Mouse (Mus musculus): ENCODE results near the gene Fam118b. TPM values are rescaled to one million over a fixed set of nuclear protein-coding genes. Genes with fewer than 3 reads are reported as not detected.
A peak's percentile ranks its signal among the peaks of the same experiment; 100 is the strongest.

The Fam118b gene
- polyA plus RNA-seq, 1 experiment from 2014 or later: 74.9 TPM

- no peaks in the 10 kb centered on the region for H3K27me3 ChIP-seq (ENCODE audit: control insufficient read depth, insufficient read depth, low read length)
- no peaks in the 10 kb centered on the region for H3K9me3 ChIP-seq (ENCODE audit: control insufficient read depth, low read length)
- no peaks in the 10 kb centered on the region for H3K36me3 ChIP-seq (ENCODE audit: control insufficient read depth, insufficient read depth, low read length)
- H3K27ac ChIP-seq (ENCODE audit: low read depth, low read length): no peak overlapping the region
- no peak overlapping the region for H3K9ac ChIP-seq (ENCODE audit: low read length)
- DNase-seq (ENCODE audit: low spot score) (no peak), ATAC-seq (ENCODE audit: insufficient read depth, low FRiP score, low TSS enrichment) (no peak)
- H3K4me3 ChIP-seq (ENCODE audit: low read depth, low read length): no peak overlapping the region
- H3K4me1 ChIP-seq (ENCODE audit: control insufficient read depth, insufficient read depth, low read length): no peaks in the 10 kb centered on the region
- H3K4me2 ChIP-seq (ENCODE audit: low read depth): no peak overlapping the region
Observed at GRCm38 (mm10) chr9:35249476-35249875, 18.1 kb downstream of the Fam118b start.

- H3K27me3 ChIP-seq (ENCODE audit: control insufficient read depth, insufficient read depth, low read length): no peaks in the 10 kb centered on the region
Observed at GRCm38 (mm10) chr9:35247405-35247804, 20.2 kb downstream of the Fam118b start.

GRCm38 (mm10) chr9:35239734-35240133 is 27.9 kb downstream of the Fam118b start:
- H3K4me2 ChIP-seq (ENCODE audit: low read depth): no peak overlapping the region
- WGBS: 81% methylated on average over 1 of the region's 1 CpGs

More at GRCm38 (mm10) chr9:35247405-35247804, 20.2 kb downstream of the Fam118b start:
- Histone ChIP-seq H3K4me3 (ENCODE audit: low read depth, low read length) (no peak overlapping the region), H3K27ac (ENCODE audit: low read depth, low read length) (no peak overlapping the region), H3K9me3 (ENCODE audit: control insufficient read depth, low read length) (no peaks in the 10 kb centered on the region), H3K9ac (ENCODE audit: low read length) (no peak overlapping the region), H3K4me2 (ENCODE audit: low read depth) (no peak overlapping the region), H3K4me1 (ENCODE audit: control insufficient read depth, insufficient read depth, low read length) (no peaks in the 10 kb centered on the region), H3K36me3 (ENCODE audit: control insufficient read depth, insufficient read depth, low read length) (no peaks in the 10 kb centered on the region)
- 89% methylated on average over 2 of the region's 2 CpGs for WGBS
- no peak for DNase-seq (ENCODE audit: low spot score)
- no peak for ATAC-seq (ENCODE audit: insufficient read depth, low FRiP score, low TSS enrichment)

GRCm38 (mm10) chr9:35238915-35239571 is 28.6 kb downstream of the Fam118b start:
- no peak overlapping the region for H3K4me2 ChIP-seq (ENCODE audit: low read depth)
- H3K27me3 ChIP-seq (ENCODE audit: control insufficient read depth, insufficient read depth, low read length): no peaks in the 10 kb centered on the region
- DNase-seq (ENCODE audit: low spot score): peak; percentile 12
- H3K27ac ChIP-seq (ENCODE audit: low read depth, low read length): no peak overlapping the region
- WGBS: 75% methylated on average over 6 of the region's 6 CpGs
- H3K4me1 ChIP-seq (ENCODE audit: control insufficient read depth, insufficient read depth, low read length): no peaks in the 10 kb centered on the region
- ATAC-seq (ENCODE audit: insufficient read depth, low FRiP score, low TSS enrichment): no peak
- no peak overlapping the region for H3K9ac ChIP-seq (ENCODE audit: low read length)
- no peaks in the 10 kb centered on the region; the same call in 1 of the 2 replicates for H3K36me3 ChIP-seq (ENCODE audit: control insufficient read depth, insufficient read depth, low read length)
- H3K9me3 ChIP-seq (ENCODE audit: control insufficient read depth, low read length): no peaks in the 10 kb centered on the region
- no peak overlapping the region for H3K4me3 ChIP-seq (ENCODE audit: low read depth, low read length)

More at GRCm38 (mm10) chr9:35239734-35240133, 27.9 kb downstream of the Fam118b start:
- Histone ChIP-seq H3K4me3 (ENCODE audit: low read depth, low read length) (no peak overlapping the region), H3K9me3 (ENCODE audit: control insufficient read depth, low read length) (no peaks in the 10 kb centered on the region), H3K27me3 (ENCODE audit: control insufficient read depth, insufficient read depth, low read length) (no peaks in the 10 kb centered on the region), H3K9ac (ENCODE audit: low read length) (no peak overlapping the region), H3K36me3 (ENCODE audit: control insufficient read depth, insufficient read depth, low read length) (no peaks in the 10 kb centered on the region), H3K27ac (ENCODE audit: low read depth, low read length) (no peak overlapping the region), H3K4me1 (ENCODE audit: control insufficient read depth, insufficient read depth, low read length) (no peaks in the 10 kb centered on the region)
- no peak for ATAC-seq (ENCODE audit: insufficient read depth, low FRiP score, low TSS enrichment)
- no peak for DNase-seq (ENCODE audit: low spot score)

GRCm38 (mm10) chr9:35238371-35238770 is 29.2 kb downstream of the Fam118b start:
- H3K4me1 ChIP-seq (ENCODE audit: control insufficient read depth, insufficient read depth, low read length): no peaks in the 10 kb centered on the region
- ATAC-seq (ENCODE audit: insufficient read depth, low FRiP score, low TSS enrichment) (no peak), DNase-seq (ENCODE audit: low spot score) (no peak)
- no peaks in the 10 kb centered on the region for H3K27me3 ChIP-seq (ENCODE audit: control insufficient read depth, insufficient read depth, low read length)
- no peak overlapping the region for H3K27ac ChIP-seq (ENCODE audit: low read depth, low read length)
- no peaks in the 10 kb centered on the region for H3K9me3 ChIP-seq (ENCODE audit: control insufficient read depth, low read length)
- 95% methylated on average over 1 of the region's 1 CpGs for WGBS
- H3K36me3 ChIP-seq (ENCODE audit: control insufficient read depth, insufficient read depth, low read length): no peaks in the 10 kb centered on the region; the same call in 1 of the 2 replicates
- H3K4me3 ChIP-seq (ENCODE audit: low read depth, low read length): no peak overlapping the region
- no peak overlapping the region for H3K4me2 ChIP-seq (ENCODE audit: low read depth)
- H3K9ac ChIP-seq (ENCODE audit: low read length): no peak overlapping the region

- ATAC-seq (ENCODE audit: insufficient read depth, low FRiP score, low TSS enrichment): no peak
Observed at GRCm38 (mm10) chr9:35235996-35236395, 31.6 kb downstream of the Fam118b start.

GRCm38 (mm10) chr9:35228671-35229070 is 38.9 kb downstream of the Fam118b start:
- Histone ChIP-seq H3K36me3 (ENCODE audit: control insufficient read depth, insufficient read depth, low read length) (0 out of 2 replicates have a peak, but pooled peaks cover 2% of the 10 kb centered on the region), H3K4me1 (ENCODE audit: control insufficient read depth, insufficient read depth, low read length) (no peaks in the 10 kb centered on the region)

More at GRCm38 (mm10) chr9:35235996-35236395, 31.6 kb downstream of the Fam118b start:
- no peak for DNase-seq (ENCODE audit: low spot score)
- Histone ChIP-seq H3K4me2 (ENCODE audit: low read depth) (no peak overlapping the region), H3K4me3 (ENCODE audit: low read depth, low read length) (no peak overlapping the region), H3K27me3 (ENCODE audit: control insufficient read depth, insufficient read depth, low read length) (no peaks in the 10 kb centered on the region), H3K9ac (ENCODE audit: low read length) (no peak overlapping the region), H3K4me1 (ENCODE audit: control insufficient read depth, insufficient read depth, low read length) (no peaks in the 10 kb centered on the region), H3K27ac (ENCODE audit: low read depth, low read length) (no peak overlapping the region), H3K9me3 (ENCODE audit: control insufficient read depth, low read length) (no peaks in the 10 kb centered on the region), H3K36me3 (ENCODE audit: control insufficient read depth, insufficient read depth, low read length) (no peaks in the 10 kb centered on the region; the same call in 1 of the 2 replicates)
- WGBS: 51% methylated on average over 3 of the region's 3 CpGs

GRCm38 (mm10) chr9:35223466-35223865 is 44.1 kb downstream of the Fam118b start:
- no peak overlapping the region for H3K9ac ChIP-seq (ENCODE audit: low read length)
- no peaks in the 10 kb centered on the region for H3K4me1 ChIP-seq (ENCODE audit: control insufficient read depth, insufficient read depth, low read length)
- no peak for ATAC-seq (ENCODE audit: insufficient read depth, low FRiP score, low TSS enrichment)
- 95% methylated on average over 3 of the region's 3 CpGs for WGBS
- H3K4me2 ChIP-seq (ENCODE audit: low read depth): no peak overlapping the region
- no peak overlapping the region for H3K4me3 ChIP-seq (ENCODE audit: low read depth, low read length)
- no peaks in the 10 kb centered on the region for H3K27me3 ChIP-seq (ENCODE audit: control insufficient read depth, insufficient read depth, low read length)
- H3K36me3 ChIP-seq (ENCODE audit: control insufficient read depth, insufficient read depth, low read length): peaks cover 7% of the 10 kb centered on the region
- no peak overlapping the region for H3K27ac ChIP-seq (ENCODE audit: low read depth, low read length)
- no peak for DNase-seq (ENCODE audit: low spot score)
- H3K9me3 ChIP-seq (ENCODE audit: control insufficient read depth, low read length): no peaks in the 10 kb centered on the region

More at GRCm38 (mm10) chr9:35228671-35229070, 38.9 kb downstream of the Fam118b start:
- Histone ChIP-seq H3K4me3 (ENCODE audit: low read depth, low read length) (no peak overlapping the region), H3K9me3 (ENCODE audit: control insufficient read depth, low read length) (no peaks in the 10 kb centered on the region), H3K27me3 (ENCODE audit: control insufficient read depth, insufficient read depth, low read length) (no peaks in the 10 kb centered on the region), H3K27ac (ENCODE audit: low read depth, low read length) (no peak overlapping the region), H3K9ac (ENCODE audit: low read length) (no peak overlapping the region), H3K4me2 (ENCODE audit: low read depth) (no peak overlapping the region)
- 87% methylated on average over 3 of the region's 3 CpGs for WGBS
- DNase-seq (ENCODE audit: low spot score): no peak
- ATAC-seq (ENCODE audit: insufficient read depth, low FRiP score, low TSS enrichment): no peak

- Histone ChIP-seq H3K4me1 (ENCODE audit: control insufficient read depth, insufficient read depth, low read length) (no peaks in the 10 kb centered on the region), H3K9me3 (ENCODE audit: control insufficient read depth, low read length) (no peaks in the 10 kb centered on the region), H3K9ac (ENCODE audit: low read length) (no peak overlapping the region), H3K4me2 (ENCODE audit: low read depth) (no peak overlapping the region), H3K4me3 (ENCODE audit: low read depth, low read length) (no peak overlapping the region), H3K27ac (ENCODE audit: low read depth, low read length) (no peak overlapping the region), H3K27me3 (ENCODE audit: control insufficient read depth, insufficient read depth, low read length) (no peaks in the 10 kb centered on the region), H3K36me3 (ENCODE audit: control insufficient read depth, insufficient read depth, low read length) (peaks cover 21% of the 10 kb centered on the region)
- no peak for DNase-seq (ENCODE audit: low spot score)
- 78% methylated on average over 1 of the region's 1 CpGs for WGBS
- ATAC-seq (ENCODE audit: insufficient read depth, low FRiP score, low TSS enrichment): no peak
Observed at GRCm38 (mm10) chr9:35217963-35218362, 49.6 kb downstream of the Fam118b start.

Data from neural tube, embryonic 11.5 days (tissue).